Mouse (Mus musculus): ENCODE measurements at regions not wholly inside any gene's neighbourhood (a gene's known extent, or its start where the extent isn't known, plus 50 kb on each side); places are given as distances from the start of the nearest gene placed in this dataset.

- H3K36me3 ChIP-seq (ENCODE audit: control insufficient read depth, insufficient read depth, low read length), result no peaks in the 10 kb centered on the region
- no peak overlapping the region for H3K27ac ChIP-seq (ENCODE audit: insufficient read depth, low read length)
- DNase-seq (ENCODE audit: low read depth in 1 of 2, low spot score in 2 of 2), result no peak
- no peaks in the 10 kb centered on the region for H3K4me1 ChIP-seq (ENCODE audit: control insufficient read depth, insufficient read depth, insufficient read length)
- no peaks in the 10 kb centered on the region for H3K27me3 ChIP-seq (ENCODE audit: control insufficient read depth, insufficient read depth, low read length)
- no peak for TF ChIP-seq CTCF (IDR thresholded peaks at IDR 0.05; ENCODE audit: extremely low read depth, insufficient read depth, insufficient read length, insufficient replicate concordance)
- no peak for TF ChIP-seq POLR2A (IDR thresholded peaks at IDR 0.05; ENCODE audit: low read depth, low read length)
- no peak overlapping the region for H3K4me3 ChIP-seq (ENCODE audit: extremely low read depth, insufficient read depth, insufficient read length)
- WGBS, result 79% methylated on average over 4 of the region's 4 CpGs
These were observed 155.3 kb upstream of the Rad23b start for GRCm38 (mm10) chr4:55194552-55194951.

DNA sequence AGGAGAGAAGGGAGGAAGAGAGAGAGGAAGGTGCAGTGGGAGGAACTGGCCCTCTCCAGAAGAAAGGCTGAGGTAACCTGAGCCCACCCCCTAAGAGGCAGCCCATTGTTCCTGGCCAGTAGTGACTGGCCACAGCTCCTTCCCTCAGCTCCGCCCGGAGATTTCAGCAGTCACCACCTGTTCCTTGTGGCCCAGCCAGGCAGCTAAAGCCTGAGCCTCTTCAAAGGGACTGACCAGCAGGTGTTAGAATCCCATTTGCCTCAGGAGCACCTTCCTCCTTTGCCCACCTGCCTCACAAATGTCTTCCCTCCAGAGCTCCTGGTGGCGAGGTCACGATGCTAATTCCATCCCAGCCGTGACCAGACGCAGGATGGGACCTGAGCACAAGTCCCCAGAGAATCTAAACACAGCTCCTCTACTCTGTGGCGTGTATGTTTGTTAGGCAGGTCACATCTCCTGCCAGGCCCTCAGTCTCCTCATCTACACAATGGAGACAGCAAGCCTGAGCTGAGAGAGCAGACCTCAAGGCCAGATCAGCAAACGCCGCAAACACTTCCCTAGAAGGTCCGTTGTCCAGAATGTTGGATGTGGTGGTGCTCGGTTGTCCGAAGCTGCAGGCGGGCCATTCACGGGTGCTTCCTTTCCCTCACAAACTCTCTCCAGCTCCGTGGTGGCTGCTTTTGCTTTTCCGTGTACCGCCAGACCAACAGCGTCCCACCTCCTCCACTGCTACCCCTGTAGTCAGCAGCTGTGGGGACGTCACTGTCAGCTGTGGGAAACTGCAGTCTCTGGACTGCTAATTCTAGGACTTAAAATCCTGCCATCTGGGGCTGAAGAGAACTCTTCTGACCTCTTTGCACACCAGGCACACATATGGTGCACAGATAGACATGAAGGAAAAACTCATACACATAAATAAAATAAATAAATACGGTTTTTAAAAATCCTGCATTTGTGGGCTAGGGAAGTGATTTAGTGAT lies 145.8 kb upstream of the Rad23b start:
- no peaks in the 10 kb centered on the region for H3K36me3 ChIP-seq (ENCODE audit: control insufficient read depth, insufficient read depth, low read length)
- no peak for DNase-seq (ENCODE audit: low read depth in 1 of 2, low spot score in 2 of 2)
- H3K27me3 ChIP-seq (ENCODE audit: control insufficient read depth, insufficient read depth, low read length), result no peaks in the 10 kb centered on the region
- no peak overlapping the region for H3K4me3 ChIP-seq (ENCODE audit: extremely low read depth, insufficient read depth, insufficient read length)
- 79% methylated on average over 20 of the region's 20 CpGs for WGBS
- no peak overlapping the region for H3K27ac ChIP-seq (ENCODE audit: insufficient read depth, low read length)
- H3K4me1 ChIP-seq (ENCODE audit: control insufficient read depth, insufficient read depth, insufficient read length), result no peaks in the 10 kb centered on the region
- TF ChIP-seq CTCF (IDR thresholded peaks at IDR 0.05; ENCODE audit: extremely low read depth, insufficient read depth, insufficient read length, insufficient replicate concordance) (no peak), POLR2A (IDR thresholded peaks at IDR 0.05; ENCODE audit: low read depth, low read length) (no peak)

DNA sequence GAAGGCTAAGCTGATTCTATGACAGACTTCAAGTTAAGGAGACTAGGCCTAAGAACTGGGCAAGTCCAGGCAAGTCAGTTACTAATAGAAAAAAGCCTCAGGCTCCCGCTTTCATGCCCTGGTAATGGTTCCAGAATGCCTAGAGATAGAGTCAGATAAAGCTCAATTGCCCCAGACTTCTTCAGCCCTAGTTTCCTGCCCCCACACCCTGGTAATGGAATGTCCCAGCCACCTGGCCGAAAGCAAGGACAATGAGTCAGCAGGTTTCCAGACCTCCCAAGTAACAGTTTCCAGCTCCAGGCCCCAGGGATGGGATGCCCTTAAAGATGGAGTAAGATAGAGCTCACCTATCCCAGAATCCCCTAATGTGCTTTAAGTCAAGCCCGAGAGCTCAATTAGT lies 143.6 kb upstream of the Rad23b start:
- no peak overlapping the region for H3K4me3 ChIP-seq (ENCODE audit: extremely low read depth, insufficient read depth, insufficient read length)
- 89% methylated on average over 3 of the region's 3 CpGs for WGBS
- no peaks in the 10 kb centered on the region for H3K4me1 ChIP-seq (ENCODE audit: control insufficient read depth, insufficient read depth, insufficient read length)
- DNase-seq (ENCODE audit: low read depth in 1 of 2, low spot score in 2 of 2), result no peak
- no peaks in the 10 kb centered on the region for H3K36me3 ChIP-seq (ENCODE audit: control insufficient read depth, insufficient read depth, low read length)
- H3K27me3 ChIP-seq (ENCODE audit: control insufficient read depth, insufficient read depth, low read length), result no peaks in the 10 kb centered on the region
- TF ChIP-seq POLR2A (IDR thresholded peaks at IDR 0.05; ENCODE audit: low read depth, low read length) (no peak), CTCF (IDR thresholded peaks at IDR 0.05; ENCODE audit: extremely low read depth, insufficient read depth, insufficient read length, insufficient replicate concordance) (no peak)
- H3K27ac ChIP-seq (ENCODE audit: insufficient read depth, low read length), result no peak overlapping the region

DNA sequence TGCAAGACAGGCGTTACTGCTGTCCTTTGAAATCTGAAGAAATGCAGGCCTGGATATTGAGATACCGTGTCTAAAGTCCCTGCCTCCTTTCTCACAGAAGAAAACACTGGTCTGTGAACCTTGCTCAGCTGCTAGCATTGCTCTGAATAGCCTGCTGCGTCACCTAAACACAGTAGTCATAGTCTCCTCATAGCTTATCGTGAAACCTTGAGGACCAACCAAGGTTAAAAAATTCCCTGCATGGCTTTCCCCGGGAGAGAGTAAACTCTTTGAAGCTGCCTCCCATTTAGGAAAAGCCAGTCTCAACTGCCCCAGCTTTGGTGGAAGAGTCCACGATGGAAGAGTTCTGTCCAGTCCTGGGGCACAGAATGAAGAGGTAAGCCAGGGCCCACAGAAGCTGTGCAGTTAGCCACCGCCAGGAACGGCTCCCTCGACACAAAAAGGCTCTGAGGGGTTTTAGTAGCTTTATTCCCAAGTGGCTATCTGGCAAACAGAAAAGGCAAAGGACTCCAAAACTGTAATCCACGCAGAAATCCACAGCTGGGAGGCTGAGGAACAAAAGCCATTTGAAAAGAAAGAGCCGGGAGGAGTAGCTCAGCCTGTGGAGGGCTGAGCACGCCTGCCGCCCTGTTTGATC lies 142.0 kb upstream of the Rad23b start:
- WGBS, result 85% methylated on average over 13 of the region's 13 CpGs

GRCm38 (mm10) chr4:55208386-55209345 lies 141.2 kb upstream of the Rad23b start:
- TF ChIP-seq POLR2A (IDR thresholded peaks at IDR 0.05; ENCODE audit: low read depth, low read length) (no peak), CTCF (IDR thresholded peaks at IDR 0.05; ENCODE audit: extremely low read depth, insufficient read depth, insufficient read length, insufficient replicate concordance) (no peak)
- H3K27ac ChIP-seq (ENCODE audit: insufficient read depth, low read length), result no peak overlapping the region
- no peak for DNase-seq (ENCODE audit: low read depth in 1 of 2, low spot score in 2 of 2)
- 53% methylated on average over 21 of the region's 21 CpGs for WGBS
- H3K4me1 ChIP-seq (ENCODE audit: control insufficient read depth, insufficient read depth, insufficient read length), result no peaks in the 10 kb centered on the region
- H3K4me3 ChIP-seq (ENCODE audit: extremely low read depth, insufficient read depth, insufficient read length), result no peak overlapping the region
- no peaks in the 10 kb centered on the region for H3K36me3 ChIP-seq (ENCODE audit: control insufficient read depth, insufficient read depth, low read length)
- H3K27me3 ChIP-seq (ENCODE audit: control insufficient read depth, insufficient read depth, low read length), result no peaks in the 10 kb centered on the region

More for the DNA sequence above, 142.0 kb upstream of the Rad23b start:
- TF ChIP-seq POLR2A (IDR thresholded peaks at IDR 0.05; ENCODE audit: low read depth, low read length), result no peak
- TF ChIP-seq CTCF (IDR thresholded peaks at IDR 0.05; ENCODE audit: extremely low read depth, insufficient read depth, insufficient read length, insufficient replicate concordance), result no peak
- Histone ChIP-seq H3K27me3 (ENCODE audit: control insufficient read depth, insufficient read depth, low read length) (no peaks in the 10 kb centered on the region), H3K36me3 (ENCODE audit: control insufficient read depth, insufficient read depth, low read length) (no peaks in the 10 kb centered on the region), H3K27ac (ENCODE audit: insufficient read depth, low read length) (no peak overlapping the region), H3K4me3 (ENCODE audit: extremely low read depth, insufficient read depth, insufficient read length) (no peak overlapping the region), H3K4me1 (ENCODE audit: control insufficient read depth, insufficient read depth, insufficient read length) (no peaks in the 10 kb centered on the region)
- DNase-seq (ENCODE audit: low read depth in 1 of 2, low spot score in 2 of 2), result no peak

- no peak for DNase-seq (ENCODE audit: low read depth in 1 of 2, low spot score in 2 of 2)
- no peaks in the 10 kb centered on the region for H3K36me3 ChIP-seq (ENCODE audit: control insufficient read depth, insufficient read depth, low read length)
- no peak overlapping the region for H3K27ac ChIP-seq (ENCODE audit: insufficient read depth, low read length)
- 82% methylated on average over 9 of the region's 9 CpGs for WGBS
- no peak for TF ChIP-seq CTCF (IDR thresholded peaks at IDR 0.05; ENCODE audit: extremely low read depth, insufficient read depth, insufficient read length, insufficient replicate concordance)
- no peak for TF ChIP-seq POLR2A (IDR thresholded peaks at IDR 0.05; ENCODE audit: low read depth, low read length)
- H3K27me3 ChIP-seq (ENCODE audit: control insufficient read depth, insufficient read depth, low read length), result no peaks in the 10 kb centered on the region
- H3K4me3 ChIP-seq (ENCODE audit: extremely low read depth, insufficient read depth, insufficient read length), result no peak overlapping the region
- no peaks in the 10 kb centered on the region for H3K4me1 ChIP-seq (ENCODE audit: control insufficient read depth, insufficient read depth, insufficient read length)
These were observed 134.2 kb upstream of the Rad23b start for GRCm38 (mm10) chr4:55215425-55216174.

Measured in spleen, adult 2 months (tissue).